In the genomic region with DNA sequence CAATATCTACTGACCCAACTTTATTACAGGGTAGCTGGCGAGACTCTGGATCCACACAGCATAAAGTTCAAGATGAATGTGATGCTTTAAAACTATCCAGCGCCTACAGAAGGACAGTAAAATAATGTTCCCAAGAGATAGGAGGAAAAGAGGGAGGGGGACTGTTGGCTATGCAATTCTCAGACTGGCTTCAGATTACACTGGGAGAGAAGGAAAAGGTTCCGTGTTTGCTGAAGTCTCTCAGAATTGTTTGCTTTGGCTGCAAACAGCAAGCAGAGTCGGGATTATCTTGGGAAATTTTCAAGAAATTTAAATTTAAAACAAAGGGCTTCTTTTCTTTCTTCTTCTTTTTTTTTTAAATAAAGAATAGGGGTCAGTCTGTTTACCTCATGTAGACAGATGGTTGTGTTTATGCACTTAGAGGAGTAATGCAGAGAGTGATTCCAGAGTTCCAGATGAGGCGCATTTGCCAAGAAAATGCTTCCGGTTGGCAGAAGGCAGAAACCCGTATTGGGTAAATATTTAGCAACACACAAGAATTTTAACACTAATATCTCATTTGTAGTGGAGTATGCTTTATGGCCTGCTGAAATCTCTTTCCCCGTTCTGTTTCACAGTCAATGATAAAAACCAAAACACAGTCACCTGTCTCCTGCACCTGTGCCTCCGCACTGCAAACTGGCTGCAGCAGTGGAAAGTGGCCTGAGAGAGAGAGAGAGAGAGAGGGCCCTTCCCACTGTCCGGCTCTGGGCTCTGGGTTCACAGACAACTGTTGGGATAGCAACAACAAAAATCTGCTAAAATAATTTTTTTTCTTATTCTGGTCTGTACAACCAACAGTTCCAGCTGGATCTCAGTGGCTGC, we compare ENCODE assay signal across 10 mouse cellular contexts.
DNase-seq lines count a peak whose midpoint lies in the region; ATAC-seq and TF ChIP-seq lines count a peak whose summit lies in the region.
"Had no signal": no experiment of that assay in that cellular context is flagged by ENCODE, and none has a peak within 500 bp of the region (broad histone marks: within the 10 kb centered on the region; RNA-seq: fewer than 3 reads in every experiment).

No protein-coding gene starts in this region.

- WGBS in hindbrain, postnatal 0 days = 70% methylated on average over 10 of the region's 10 CpGs
- WGBS in hindbrain, embryonic 12.5 days = 79% methylated on average over 10 of the region's 10 CpGs
- WGBS in embryonic facial prominence, embryonic 10.5 days = 65% methylated on average over 10 of the region's 10 CpGs
- 18% methylated on average over 10 of the region's 10 CpGs for WGBS in lung, embryonic 16.5 days

- no peak overlapping the region for H3K9ac ChIP-seq in hindbrain, postnatal 0 days (replicated peaks; ENCODE audit: low read length)
- no peak overlapping the region for H3K9ac ChIP-seq in hindbrain, embryonic 12.5 days
- H3K9ac ChIP-seq in lung, embryonic 16.5 days (ENCODE audit: low read length) = no peak overlapping the region

- H3K27ac ChIP-seq in hindbrain, postnatal 0 days = peak overlapping the region; percentile 12; the same call in 1 of the 2 replicates
- H3K27ac ChIP-seq in hindbrain, embryonic 12.5 days = no peak overlapping the region
- H3K27ac ChIP-seq in embryonic facial prominence, embryonic 10.5 days (replicated peaks) = peak overlapping the region; percentile 26; the same call in 1 of the 2 replicates
- H3K27ac ChIP-seq in lung, embryonic 16.5 days (ENCODE audit: low read length) = peak overlapping the region; percentile 65

- H3K4me2 ChIP-seq in hindbrain, postnatal 0 days (ENCODE audit: low read depth, low read length) = no peak overlapping the region
- H3K4me2 ChIP-seq in hindbrain, embryonic 12.5 days (replicated peaks) = no peak overlapping the region
- H3K4me2 ChIP-seq in lung, embryonic 16.5 days (ENCODE audit: low read depth, low read length) = no peak overlapping the region
- H3K4me2 ChIP-seq: liver, embryonic 11.5 days had no signal

- H3K4me3 ChIP-seq in hindbrain, postnatal 0 days (ENCODE audit: low read length) = no peak overlapping the region
- H3K4me3 ChIP-seq in hindbrain, embryonic 12.5 days = no peak overlapping the region
- no peak overlapping the region for H3K4me3 ChIP-seq in embryonic facial prominence, embryonic 10.5 days
- H3K4me3 ChIP-seq in lung, embryonic 16.5 days (ENCODE audit: low read length) = no peak overlapping the region

- ATAC-seq in hindbrain, postnatal 0 days = no peak
- no peak for ATAC-seq in hindbrain, embryonic 12.5 days (ENCODE audit: low FRiP score)
- peak; percentile 88 for ATAC-seq in lung, embryonic 16.5 days (ENCODE audit: low read depth)

- no peaks in the 10 kb centered on the region for H3K9me3 ChIP-seq in hindbrain, postnatal 0 days (ENCODE audit: low read length)
- no peaks in the 10 kb centered on the region for H3K9me3 ChIP-seq in hindbrain, embryonic 12.5 days (replicated peaks)
- no peaks in the 10 kb centered on the region for H3K9me3 ChIP-seq in embryonic facial prominence, embryonic 10.5 days
- no peaks in the 10 kb centered on the region for H3K9me3 ChIP-seq in lung, embryonic 16.5 days (ENCODE audit: control insufficient read depth, low read length)

- H3K4me1 ChIP-seq in hindbrain, postnatal 0 days (ENCODE audit: insufficient read depth, low read length) = no peaks in the 10 kb centered on the region
- 0 out of 2 replicates have a peak, but pooled peaks cover 2% of the 10 kb centered on the region for H3K4me1 ChIP-seq in hindbrain, embryonic 12.5 days
- H3K4me1 ChIP-seq in embryonic facial prominence, embryonic 10.5 days = peaks cover 21% of the 10 kb centered on the region
- H3K4me1 ChIP-seq in lung, embryonic 16.5 days (replicated peaks; ENCODE audit: control insufficient read depth, insufficient read depth, low read length) = peaks cover 21% of the 10 kb centered on the region

- no peaks in the 10 kb centered on the region for H3K27me3 ChIP-seq in hindbrain, postnatal 0 days (ENCODE audit: insufficient read depth, low read length)
- H3K27me3 ChIP-seq in hindbrain, embryonic 12.5 days = no peaks in the 10 kb centered on the region
- H3K27me3 ChIP-seq in embryonic facial prominence, embryonic 10.5 days (replicated peaks; ENCODE audit: low read depth, poor library complexity, severe bottlenecking) = no peaks in the 10 kb centered on the region
- no peaks in the 10 kb centered on the region for H3K27me3 ChIP-seq in lung, embryonic 16.5 days (ENCODE audit: control insufficient read depth, insufficient read depth, low read depth, low read length)

- no peak for DNase-seq in hindbrain, postnatal 0 days (ENCODE audit: low spot score)
- DNase-seq in embryonic facial prominence, embryonic 10.5 days (ENCODE audit: low spot score) = no peak
- DNase-seq in heart, adult 8-10 months (ENCODE audit: low spot score) = peak; percentile 19
- DNase-seq in yolk sac, embryonic 10.5 days (ENCODE audit: low spot score) = no peak
- DNase-seq in cerebellum, postnatal 36 days = no peak
- no peak for DNase-seq in cerebellum, adult 8-10 months
- DNase-seq: thymus, postnatal 4 days had no signal

- H3K36me3 ChIP-seq in hindbrain, postnatal 0 days (ENCODE audit: insufficient read depth, low read length) = no peaks in the 10 kb centered on the region
- H3K36me3 ChIP-seq in hindbrain, embryonic 12.5 days = no peaks in the 10 kb centered on the region
- H3K36me3 ChIP-seq in embryonic facial prominence, embryonic 10.5 days (replicated peaks) = no peaks in the 10 kb centered on the region
- no peaks in the 10 kb centered on the region for H3K36me3 ChIP-seq in lung, embryonic 16.5 days (ENCODE audit: control insufficient read depth, insufficient read depth, low read length)

- no peak for TF ChIP-seq CTCF in hindbrain, postnatal 0 days (IDR thresholded peaks at IDR 0.05; ENCODE audit: low read depth)
